Mouse (Mus musculus): Measurements from ENCODE around the gene Slc37a4. TPM values are rescaled to one million over a fixed set of nuclear protein-coding genes. Genes with fewer than 3 reads are reported as not detected.

Gene Slc37a4
- 65.1 and 81.4 TPM in 2 replicates for polyA plus RNA-seq (2015; fragmentation: Nextera tagmentation; extraction: Ambion mirVana)

DNA sequence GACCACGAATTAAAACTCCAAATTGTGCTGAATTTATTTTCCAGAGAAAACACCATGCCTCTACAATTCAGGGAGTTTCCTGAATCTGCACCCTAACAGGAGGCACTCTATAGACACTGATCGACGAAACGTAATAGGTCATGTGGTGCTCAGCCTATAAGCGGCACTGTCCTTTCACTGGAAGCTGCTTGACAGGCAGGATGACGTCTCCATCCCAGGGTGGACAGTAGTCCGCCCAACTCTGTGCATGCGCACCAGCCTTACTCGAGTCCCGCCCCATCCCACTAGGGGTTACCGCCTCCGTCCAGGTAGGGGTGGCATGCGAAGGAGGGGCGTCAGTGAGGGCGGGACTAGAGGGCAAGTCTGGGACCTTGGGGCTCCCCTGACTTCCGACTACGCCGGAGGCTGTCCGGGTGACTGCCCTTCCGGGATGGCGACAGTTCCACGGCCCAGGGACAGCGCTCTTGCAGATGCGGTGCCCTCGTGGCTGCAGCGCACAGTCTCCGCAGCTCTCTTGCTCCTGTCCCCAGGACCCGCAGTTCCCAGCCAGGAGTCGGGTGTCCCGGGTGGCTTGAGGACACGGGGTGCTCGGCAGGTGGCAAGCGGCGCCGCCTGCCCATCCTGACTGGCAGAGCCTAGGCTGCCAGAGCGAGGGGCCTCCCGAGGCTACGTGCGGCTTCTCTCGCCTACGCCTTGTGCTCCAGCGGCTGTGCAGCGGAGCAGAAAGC lies at the start of gene Slc37a4:
Slc37a4 (plus strand) TSS at position 169 of the 728 bp plus-strand sequence.
- Histone ChIP-seq H3K27ac (ENCODE audit: low read length) (peak within 1 kb of the TSS; percentile 91), H3K4me1 (ENCODE audit: control insufficient read depth, low read depth, low read length) (peaks cover 25% of the 10 kb centered on the region), H3K4me2 (ENCODE audit: low read depth, low read length) (peak within 1 kb of the TSS; percentile 96), H3K9ac (ENCODE audit: low read depth, low read length) (peak within 1 kb of the TSS; percentile 90), H3K4me3 (ENCODE audit: low read depth, low read length) (peak within 1 kb of the TSS; percentile 85), H3K36me3 (ENCODE audit: control insufficient read depth, insufficient read depth) (peaks cover 13% of the 10 kb centered on the region), H3K27me3 (ENCODE audit: control insufficient read depth, insufficient read depth, low read depth, low read length) (no peaks in the 10 kb centered on the region), H3K9me3 (replicated peaks; ENCODE audit: control insufficient read depth, low read length) (no peaks in the 10 kb centered on the region)
- under 1% methylated on average over 43 of the region's 43 CpGs for WGBS (ENCODE audit: insufficient replicate concordance)
- peak; percentile 98 for ATAC-seq (ENCODE audit: low read depth)

- Histone ChIP-seq H3K9me3 (replicated peaks; ENCODE audit: control insufficient read depth, low read length) (no peaks in the 10 kb centered on the region), H3K36me3 (ENCODE audit: control insufficient read depth, insufficient read depth) (peaks cover 38% of the 10 kb centered on the region), H3K27ac (ENCODE audit: low read length) (no peak overlapping the region), H3K27me3 (ENCODE audit: control insufficient read depth, insufficient read depth, low read depth, low read length) (no peaks in the 10 kb centered on the region), H3K4me3 (ENCODE audit: low read depth, low read length) (no peak overlapping the region), H3K4me1 (ENCODE audit: control insufficient read depth, low read depth, low read length) (peaks cover 18% of the 10 kb centered on the region), H3K4me2 (ENCODE audit: low read depth, low read length) (no peak overlapping the region), H3K9ac (ENCODE audit: low read depth, low read length) (no peak overlapping the region)
- no peak for ATAC-seq (ENCODE audit: low read depth)
- 82% methylated on average over 9 of the region's 9 CpGs for WGBS (ENCODE audit: insufficient replicate concordance)
Observed at GRCm38 (mm10) chr9:44347166-44347565, 49.5 kb upstream of the Slc37a4 start.

GRCm38 (mm10) chr9:44347621-44348020 lies 49.0 kb upstream of the Slc37a4 start:
- H3K27ac ChIP-seq (ENCODE audit: low read length) = no peak overlapping the region; the same call in 1 of the 2 replicates
- H3K4me2 ChIP-seq (ENCODE audit: low read depth, low read length) = no peak overlapping the region
- peaks cover 17% of the 10 kb centered on the region for H3K4me1 ChIP-seq (ENCODE audit: control insufficient read depth, low read depth, low read length)
- no peak for ATAC-seq (ENCODE audit: low read depth)
- no peak overlapping the region for H3K4me3 ChIP-seq (ENCODE audit: low read depth, low read length)
- WGBS (ENCODE audit: insufficient replicate concordance) = 76% methylated on average over 4 of the region's 4 CpGs
- no peaks in the 10 kb centered on the region for H3K27me3 ChIP-seq (ENCODE audit: control insufficient read depth, insufficient read depth, low read depth, low read length)
- no peaks in the 10 kb centered on the region for H3K9me3 ChIP-seq (replicated peaks; ENCODE audit: control insufficient read depth, low read length)
- H3K9ac ChIP-seq (ENCODE audit: low read depth, low read length) = no peak overlapping the region
- H3K36me3 ChIP-seq (ENCODE audit: control insufficient read depth, insufficient read depth) = peaks cover 42% of the 10 kb centered on the region

GRCm38 (mm10) chr9:44348546-44348945 lies 48.1 kb upstream of the Slc37a4 start:
- no peaks in the 10 kb centered on the region for H3K27me3 ChIP-seq (ENCODE audit: control insufficient read depth, insufficient read depth, low read depth, low read length)
- no peak overlapping the region for H3K27ac ChIP-seq (ENCODE audit: low read length)
- H3K4me3 ChIP-seq (ENCODE audit: low read depth, low read length) = no peak overlapping the region
- peaks cover 50% of the 10 kb centered on the region for H3K36me3 ChIP-seq (ENCODE audit: control insufficient read depth, insufficient read depth)
- 92% methylated on average over 4 of the region's 4 CpGs for WGBS (ENCODE audit: insufficient replicate concordance)
- no peak overlapping the region for H3K9ac ChIP-seq (ENCODE audit: low read depth, low read length)
- H3K9me3 ChIP-seq (replicated peaks; ENCODE audit: control insufficient read depth, low read length) = no peaks in the 10 kb centered on the region
- peaks cover 13% of the 10 kb centered on the region for H3K4me1 ChIP-seq (ENCODE audit: control insufficient read depth, low read depth, low read length)
- ATAC-seq (ENCODE audit: low read depth) = no peak
- no peak overlapping the region for H3K4me2 ChIP-seq (ENCODE audit: low read depth, low read length)

- no peak for ATAC-seq (ENCODE audit: low read depth)
- peaks cover 78% of the 10 kb centered on the region for H3K36me3 ChIP-seq (ENCODE audit: control insufficient read depth, insufficient read depth)
- no peak overlapping the region for H3K9ac ChIP-seq (ENCODE audit: low read depth, low read length)
- H3K27ac ChIP-seq (ENCODE audit: low read length) = no peak overlapping the region
- H3K27me3 ChIP-seq (ENCODE audit: control insufficient read depth, insufficient read depth, low read depth, low read length) = no peaks in the 10 kb centered on the region
- WGBS (ENCODE audit: insufficient replicate concordance) = 86% methylated on average over 4 of the region's 4 CpGs
- no peak overlapping the region for H3K4me3 ChIP-seq (ENCODE audit: low read depth, low read length)
- no peak overlapping the region for H3K4me2 ChIP-seq (ENCODE audit: low read depth, low read length)
- H3K4me1 ChIP-seq (ENCODE audit: control insufficient read depth, low read depth, low read length) = peaks cover 4% of the 10 kb centered on the region
- no peaks in the 10 kb centered on the region for H3K9me3 ChIP-seq (replicated peaks; ENCODE audit: control insufficient read depth, low read length)
Observed at GRCm38 (mm10) chr9:44351396-44351795, 45.3 kb upstream of the Slc37a4 start.

DNA sequence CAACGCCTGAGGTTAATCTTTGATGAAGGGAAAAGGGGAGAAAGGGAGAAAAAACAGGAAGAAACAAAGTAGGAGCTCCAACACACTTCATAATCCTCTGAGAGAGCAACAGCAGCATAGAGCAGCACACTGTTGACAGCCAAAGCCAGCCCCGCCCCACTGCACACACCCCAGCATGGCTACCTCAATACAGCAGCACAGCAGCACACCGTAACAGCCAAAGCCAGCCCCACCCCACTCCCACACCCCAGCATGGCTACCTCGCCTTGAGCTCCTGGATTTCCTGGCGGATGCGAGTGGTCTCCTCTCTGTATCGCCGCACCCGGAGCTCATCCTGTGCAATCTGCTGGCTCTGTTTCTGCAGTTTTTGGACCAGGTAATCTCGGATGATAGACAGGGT lies 44.3 kb upstream of the Slc37a4 start:
- H3K27ac ChIP-seq (ENCODE audit: low read length) = no peak overlapping the region
- no peaks in the 10 kb centered on the region for H3K27me3 ChIP-seq (ENCODE audit: control insufficient read depth, insufficient read depth, low read depth, low read length)
- H3K9me3 ChIP-seq (replicated peaks; ENCODE audit: control insufficient read depth, low read length) = no peaks in the 10 kb centered on the region
- H3K4me2 ChIP-seq (ENCODE audit: low read depth, low read length) = no peak overlapping the region
- ATAC-seq (ENCODE audit: low read depth) = no peak
- WGBS (ENCODE audit: insufficient replicate concordance) = 78% methylated on average over 10 of the region's 10 CpGs
- H3K4me3 ChIP-seq (ENCODE audit: low read depth, low read length) = no peak overlapping the region
- H3K4me1 ChIP-seq (ENCODE audit: control insufficient read depth, low read depth, low read length) = peaks cover 4% of the 10 kb centered on the region
- H3K36me3 ChIP-seq (ENCODE audit: control insufficient read depth, insufficient read depth) = peaks cover 83% of the 10 kb centered on the region
- H3K9ac ChIP-seq (ENCODE audit: low read depth, low read length) = no peak overlapping the region

- Histone ChIP-seq H3K4me2 (ENCODE audit: low read depth, low read length) (no peak overlapping the region), H3K4me3 (ENCODE audit: low read depth, low read length) (no peak overlapping the region), H3K27ac (ENCODE audit: low read length) (no peak overlapping the region), H3K4me1 (ENCODE audit: control insufficient read depth, low read depth, low read length) (peaks cover 4% of the 10 kb centered on the region), H3K9me3 (replicated peaks; ENCODE audit: control insufficient read depth, low read length) (no peaks in the 10 kb centered on the region), H3K36me3 (ENCODE audit: control insufficient read depth, insufficient read depth) (peaks cover 78% of the 10 kb centered on the region), H3K27me3 (ENCODE audit: control insufficient read depth, insufficient read depth, low read depth, low read length) (no peaks in the 10 kb centered on the region), H3K9ac (ENCODE audit: low read depth, low read length) (no peak overlapping the region)
- no peak for ATAC-seq (ENCODE audit: low read depth)
- 84% methylated on average over 6 of the region's 6 CpGs for WGBS (ENCODE audit: insufficient replicate concordance)
Observed at GRCm38 (mm10) chr9:44353142-44353541, 43.5 kb upstream of the Slc37a4 start.

DNA sequence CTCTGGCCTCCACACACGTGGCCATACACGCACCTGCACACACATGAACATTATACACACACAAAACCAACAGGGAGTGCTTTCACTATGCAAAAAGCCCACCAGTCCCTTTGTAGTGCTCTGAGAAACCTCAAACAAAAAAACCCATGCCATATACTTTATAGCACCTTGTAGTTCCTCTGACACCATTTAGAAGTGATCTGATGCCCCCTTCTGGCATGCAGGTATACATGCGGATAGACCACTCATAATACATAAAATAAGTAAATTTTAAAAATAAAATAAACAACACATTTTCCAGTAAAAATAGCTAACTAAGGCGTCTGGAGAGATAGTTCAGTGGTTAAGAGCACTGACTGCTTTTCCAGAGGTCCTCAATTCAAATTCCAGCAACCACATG lies 39.4 kb upstream of the Slc37a4 start:
- H3K4me1 ChIP-seq (ENCODE audit: control insufficient read depth, low read depth, low read length) = peaks cover 10% of the 10 kb centered on the region
- 61% methylated on average over 4 of the region's 4 CpGs for WGBS (ENCODE audit: insufficient replicate concordance)
- no peaks in the 10 kb centered on the region for H3K9me3 ChIP-seq (replicated peaks; ENCODE audit: control insufficient read depth, low read length)
- no peak overlapping the region for H3K9ac ChIP-seq (ENCODE audit: low read depth, low read length)
- no peak for ATAC-seq (ENCODE audit: low read depth)
- no peaks in the 10 kb centered on the region for H3K27me3 ChIP-seq (ENCODE audit: control insufficient read depth, insufficient read depth, low read depth, low read length)
- H3K4me3 ChIP-seq (ENCODE audit: low read depth, low read length) = no peak overlapping the region
- no peak overlapping the region for H3K27ac ChIP-seq (ENCODE audit: low read length)
- no peak overlapping the region for H3K4me2 ChIP-seq (ENCODE audit: low read depth, low read length)
- H3K36me3 ChIP-seq (ENCODE audit: control insufficient read depth, insufficient read depth) = peaks cover 61% of the 10 kb centered on the region

DNA sequence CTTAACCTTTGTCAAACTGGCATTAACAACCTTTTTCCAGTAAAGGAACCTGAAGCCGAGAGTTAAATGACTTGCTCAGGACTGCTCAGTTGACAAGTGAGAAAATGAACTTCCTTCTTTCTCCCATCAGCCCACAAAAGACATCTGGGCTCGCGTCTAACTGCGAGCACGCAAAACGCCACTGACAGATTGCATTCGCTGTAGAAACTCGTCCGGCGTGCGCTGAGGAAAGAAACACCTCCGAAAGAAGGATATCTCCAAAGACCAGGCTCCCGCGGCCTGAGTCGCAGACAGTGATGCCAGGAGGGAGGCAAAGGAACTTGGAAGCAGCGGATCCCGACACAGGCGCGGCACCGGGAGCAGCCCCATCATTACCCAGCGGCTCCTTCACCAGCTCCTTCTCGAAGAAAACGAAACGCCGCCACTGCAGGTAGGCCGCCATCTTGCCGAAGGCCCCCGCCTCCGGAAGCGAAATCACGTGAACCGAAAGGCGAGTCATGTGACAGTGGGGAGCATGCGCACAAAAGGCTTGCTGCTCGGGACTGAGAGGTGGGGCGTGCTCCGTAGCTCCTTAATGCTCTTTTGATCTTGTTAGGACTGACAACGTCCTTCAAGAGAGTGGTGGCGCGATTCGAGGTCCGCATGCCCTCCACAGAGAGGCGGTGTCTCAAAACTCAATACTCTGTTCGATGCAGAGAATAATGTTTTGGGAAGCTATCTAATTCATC lies 35.3 kb upstream of the Slc37a4 start, which contains the start of gene Vps11:
Vps11 (minus strand) TSS at position 481 of the 728 bp plus-strand sequence.
- Histone ChIP-seq H3K9me3 (replicated peaks; ENCODE audit: control insufficient read depth, low read length) (no peaks in the 10 kb centered on the region), H3K27me3 (ENCODE audit: control insufficient read depth, insufficient read depth, low read depth, low read length) (no peaks in the 10 kb centered on the region), H3K4me1 (ENCODE audit: control insufficient read depth, low read depth, low read length) (peaks cover 7% of the 10 kb centered on the region), H3K9ac (ENCODE audit: low read depth, low read length) (peak within 1 kb of the TSS; percentile 83), H3K36me3 (ENCODE audit: control insufficient read depth, insufficient read depth) (peaks cover 22% of the 10 kb centered on the region), H3K4me3 (ENCODE audit: low read depth, low read length) (peak within 1 kb of the TSS; percentile 84), H3K4me2 (ENCODE audit: low read depth, low read length) (peak within 1 kb of the TSS; percentile 78), H3K27ac (ENCODE audit: low read length) (peak within 1 kb of the TSS; percentile 83)
- WGBS (ENCODE audit: insufficient replicate concordance) = under 1% methylated on average over 44 of the region's 44 CpGs
- ATAC-seq (ENCODE audit: low read depth) = peak; percentile 90

All from liver, embryonic 16.5 days (tissue).